Mouse (Mus musculus) embryonic facial prominence, embryonic 13.5 days (tissue): ENCODE results near the gene Nfs1. TPM values are rescaled to one million over a fixed set of nuclear protein-coding genes. Genes with fewer than 3 reads are reported as not detected.
A peak's percentile ranks its signal among the peaks of the same experiment; 100 is the strongest.

Source experiments
- ATAC-seq: fragments of 200-750 bp; cut with Nextera tagmentation; 2 replicates; pipeline ENCODE4 v1.8.0; 2017; ENCODE audit warnings: low read depth; ENCODE audit not compliant: insufficient number of reproducible peaks, insufficient read depth, low FRiP score, low TSS enrichment
- H3K27ac ChIP-seq: fragments of 300-500 bp; sonication (generic); 2 replicates; pipeline ENCODE4 v1.5.1; 2015; ENCODE audit warnings: moderate library complexity, mild to moderate bottlenecking, inconsistent platforms
- H3K27me3 ChIP-seq: fragments of 300-500 bp; sonication (generic); 2 replicates; pipeline ENCODE4 v1.6.1; 2015; ENCODE audit warnings: mild to moderate bottlenecking, inconsistent platforms
- H3K36me3 ChIP-seq: fragments of 300-500 bp; sonication (generic); 2 replicates; pipeline ENCODE4 v1.6.1; 2015; ENCODE audit warnings: mild to moderate bottlenecking, inconsistent platforms
- H3K4me1 ChIP-seq: fragments of 300-500 bp; sonication (generic); 2 replicates; pipeline ENCODE4 v1.6.1; 2015; ENCODE audit warnings: inconsistent platforms
- H3K4me2 ChIP-seq: fragments of 300-500 bp; sonication (generic); 2 replicates; pipeline ENCODE4 v1.6.1; 2015; ENCODE audit warnings: moderate library complexity, mild to moderate bottlenecking, inconsistent platforms
- H3K4me3 ChIP-seq: fragments of 300-500 bp; sonication (generic); 2 replicates; pipeline ENCODE4 v1.5.1; 2015; ENCODE audit warnings: mild to moderate bottlenecking, inconsistent platforms
- H3K9ac ChIP-seq: fragments of 300-500 bp; sonication (generic); 2 replicates; pipeline ENCODE4 v1.6.1; 2015; ENCODE audit warnings: mild to moderate bottlenecking, inconsistent platforms
- H3K9me3 ChIP-seq: fragments of 300-500 bp; sonication (generic); 2 replicates; pipeline ENCODE4 v1.6.1; 2016; ENCODE audit warnings: inconsistent platforms
- WGBS: fragments of 180-500 bp; shearing (Covaris S2); methylation state at CpG from one replicate; pipeline ENCODE4 v1.1.7; 2015; ENCODE audit warnings: mixed read lengths; 5-methylcytosine and 5-hydroxymethylcytosine counted together
- polyA plus RNA-seq: library from polyadenylated mRNA; unstranded; fragments of >200 nt; fragmentation: Nextera tagmentation; extraction: Ambion mirVana; gene quantifications from 2 replicates; pipeline ENCODE4 v1.2.1, GENCODE M21; 2015

Nfs1 gene
- polyA plus RNA-seq, 1 experiment from 2014 or later: 35.4 TPM

- H3K9ac ChIP-seq: peak overlapping the region; percentile 100
- ATAC-seq: peak; percentile 60
- peaks cover 26% of the 10 kb centered on the region for H3K36me3 ChIP-seq
- H3K4me1 ChIP-seq: peaks cover 21% of the 10 kb centered on the region
- H3K4me2 ChIP-seq: peak overlapping the region; percentile 87
- WGBS: under 1% methylated on average over 47 of the region's 47 CpGs
- H3K27ac ChIP-seq: peak overlapping the region; percentile 98
- no peaks in the 10 kb centered on the region for H3K9me3 ChIP-seq
- no peaks in the 10 kb centered on the region for H3K27me3 ChIP-seq
- H3K4me3 ChIP-seq: peak overlapping the region; percentile 99
Measured at GRCm38 (mm10) chr2:156179046-156179795, 35.2 kb upstream of the Nfs1 start.

- Histone ChIP-seq H3K4me3 (peak overlapping the region; percentile 21), H3K9me3 (no peaks in the 10 kb centered on the region), H3K27ac (no peak overlapping the region), H3K36me3 (peaks cover 39% of the 10 kb centered on the region), H3K4me1 (peaks cover 24% of the 10 kb centered on the region), H3K27me3 (no peaks in the 10 kb centered on the region), H3K9ac (peak overlapping the region; percentile 58), H3K4me2 (peak overlapping the region; percentile 87)
- no peak for ATAC-seq
- 72% methylated on average over 7 of the region's 7 CpGs for WGBS
Measured at GRCm38 (mm10) chr2:156177651-156178050, 33.7 kb upstream of the Nfs1 start.

GRCm38 (mm10) chr2:156177079-156177478 is 33.1 kb upstream of the Nfs1 start:
- Histone ChIP-seq H3K27ac (no peak overlapping the region), H3K27me3 (no peaks in the 10 kb centered on the region), H3K9ac (peak overlapping the region; percentile 27; the same call in 1 of the 2 replicates), H3K36me3 (peaks cover 44% of the 10 kb centered on the region), H3K4me3 (0 out of 2 replicates have a peak overlapping the region, but pooled peaks have one; percentile 9), H3K4me1 (peaks cover 24% of the 10 kb centered on the region), H3K9me3 (no peaks in the 10 kb centered on the region), H3K4me2 (peak overlapping the region; percentile 41)
- no peak for ATAC-seq
- 83% methylated on average over 6 of the region's 6 CpGs for WGBS

GRCm38 (mm10) chr2:156166557-156166956 is 22.6 kb upstream of the Nfs1 start:
- no peaks in the 10 kb centered on the region for H3K27me3 ChIP-seq
- no peak for ATAC-seq
- H3K9ac ChIP-seq: no peak overlapping the region
- no peak overlapping the region for H3K4me3 ChIP-seq
- no peak overlapping the region for H3K27ac ChIP-seq
- 93% methylated on average over 5 of the region's 5 CpGs for WGBS
- H3K36me3 ChIP-seq: peaks cover 86% of the 10 kb centered on the region
- no peaks in the 10 kb centered on the region for H3K4me1 ChIP-seq
- no peak overlapping the region for H3K4me2 ChIP-seq
- no peaks in the 10 kb centered on the region for H3K9me3 ChIP-seq

GRCm38 (mm10) chr2:156165478-156165877 is 21.5 kb upstream of the Nfs1 start:
- H3K27me3 ChIP-seq: no peaks in the 10 kb centered on the region
- H3K4me2 ChIP-seq: no peak overlapping the region
- no peaks in the 10 kb centered on the region for H3K9me3 ChIP-seq
- H3K27ac ChIP-seq: no peak overlapping the region
- ATAC-seq: no peak
- H3K4me3 ChIP-seq: no peak overlapping the region
- no peak overlapping the region for H3K9ac ChIP-seq
- H3K36me3 ChIP-seq: peaks cover 82% of the 10 kb centered on the region
- H3K4me1 ChIP-seq: no peaks in the 10 kb centered on the region
- 98% methylated on average over 1 of the region's 1 CpGs for WGBS

GRCm38 (mm10) chr2:156151538-156151937 is 7.6 kb upstream of the Nfs1 start:
- Histone ChIP-seq H3K27ac (no peak overlapping the region), H3K36me3 (peaks cover 69% of the 10 kb centered on the region)

GRCm38 (mm10) chr2:156147316-156147915 is 3.4 kb upstream of the Nfs1 start:
- H3K27me3 ChIP-seq: no peaks in the 10 kb centered on the region
- no peak overlapping the region for H3K4me2 ChIP-seq
- H3K9ac ChIP-seq: no peak overlapping the region
- peaks cover 8% of the 10 kb centered on the region for H3K4me1 ChIP-seq
- WGBS: 88% methylated on average over 3 of the region's 3 CpGs
- H3K4me3 ChIP-seq: no peak overlapping the region
- no peak overlapping the region for H3K27ac ChIP-seq
- ATAC-seq: no peak
- peaks cover 45% of the 10 kb centered on the region for H3K36me3 ChIP-seq
- no peaks in the 10 kb centered on the region for H3K9me3 ChIP-seq

More at GRCm38 (mm10) chr2:156151538-156151937, 7.6 kb upstream of the Nfs1 start:
- H3K4me1 ChIP-seq: no peaks in the 10 kb centered on the region
- H3K4me2 ChIP-seq: no peak overlapping the region
- H3K27me3 ChIP-seq: no peaks in the 10 kb centered on the region
- H3K9me3 ChIP-seq: no peaks in the 10 kb centered on the region
- no peak overlapping the region for H3K9ac ChIP-seq
- ATAC-seq: no peak
- no peak overlapping the region for H3K4me3 ChIP-seq

GRCm38 (mm10) chr2:156146272-156146989 is 2.4 kb upstream of the Nfs1 start:
- peaks cover 44% of the 10 kb centered on the region for H3K36me3 ChIP-seq
- no peak overlapping the region for H3K9ac ChIP-seq
- no peak overlapping the region for H3K4me2 ChIP-seq
- H3K27me3 ChIP-seq: no peaks in the 10 kb centered on the region
- peaks cover 8% of the 10 kb centered on the region for H3K4me1 ChIP-seq
- no peaks in the 10 kb centered on the region for H3K9me3 ChIP-seq
- ATAC-seq: no peak
- no peak overlapping the region for H3K27ac ChIP-seq
- WGBS: 76% methylated on average over 5 of the region's 5 CpGs
- H3K4me3 ChIP-seq: no peak overlapping the region

GRCm38 (mm10) chr2:156145486-156146130 is 1.6 kb upstream of the Nfs1 start:
- H3K27me3 ChIP-seq: no peaks in the 10 kb centered on the region
- H3K9me3 ChIP-seq: no peaks in the 10 kb centered on the region
- peak overlapping the region; percentile 74 for H3K4me2 ChIP-seq
- peaks cover 8% of the 10 kb centered on the region for H3K4me1 ChIP-seq
- H3K9ac ChIP-seq: no peak overlapping the region
- H3K36me3 ChIP-seq: peaks cover 40% of the 10 kb centered on the region
- peak overlapping the region; percentile 85; the same call in 1 of the 2 replicates for H3K4me3 ChIP-seq
- ATAC-seq: no peak
- no peak overlapping the region for H3K27ac ChIP-seq
- 56% methylated on average over 11 of the region's 11 CpGs for WGBS

GRCm38 (mm10) chr2:156143367-156143766 is 619 bp downstream of the Nfs1 start:
- H3K9ac ChIP-seq: peak overlapping the region; percentile 92
- ATAC-seq: peak; percentile 7; the same call in 1 of the 2 replicates
- peaks cover 29% of the 10 kb centered on the region for H3K36me3 ChIP-seq
- peak overlapping the region; percentile 74 for H3K4me2 ChIP-seq
- 2% methylated on average over 16 of the region's 16 CpGs for WGBS
- no peaks in the 10 kb centered on the region for H3K27me3 ChIP-seq
- H3K4me1 ChIP-seq: peaks cover 8% of the 10 kb centered on the region
- no peaks in the 10 kb centered on the region for H3K9me3 ChIP-seq
- peak overlapping the region; percentile 85 for H3K4me3 ChIP-seq
- peak overlapping the region; percentile 95 for H3K27ac ChIP-seq

GRCm38 (mm10) chr2:156142820-156143219 is 1.2 kb downstream of the Nfs1 start:
- H3K27ac ChIP-seq: no peak overlapping the region

More at GRCm38 (mm10) chr2:156142820-156143219, 1.2 kb downstream of the Nfs1 start:
- H3K9ac ChIP-seq: peak overlapping the region; percentile 92
- peaks cover 8% of the 10 kb centered on the region for H3K4me1 ChIP-seq
- no peaks in the 10 kb centered on the region for H3K9me3 ChIP-seq
- ATAC-seq: no peak
- H3K4me2 ChIP-seq: peak overlapping the region; percentile 74
- peaks cover 24% of the 10 kb centered on the region for H3K36me3 ChIP-seq
- WGBS: 73% methylated on average over 2 of the region's 2 CpGs
- H3K27me3 ChIP-seq: no peaks in the 10 kb centered on the region
- H3K4me3 ChIP-seq: peak overlapping the region; percentile 85
